Comparison of ENCODE assay signal across 9 mouse cellular contexts in genomic region chr9:41697611-41698467, GRCm38 (mm10).
DNase-seq lines count a peak whose midpoint lies in the region; ATAC-seq lines count a peak whose summit lies in the region.
"Had no signal": no experiment of that assay in that cellular context is flagged by ENCODE, and none has a peak within 500 bp of the region (broad histone marks: within the 10 kb centered on the region; RNA-seq: fewer than 3 reads in every experiment).

No protein-coding gene starts in this region.

- intact Hi-C loops in gastrocnemius, postnatal 14 days (cut with DNase I; ENCODE audit: low total_unique reads) = no loop called here

- peak overlapping the region; percentile 33 for H3K9ac ChIP-seq in forebrain, embryonic 14.5 days (ENCODE audit: low read length)

- DNase-seq in cerebellum, adult 9-11 months = peak; percentile 16
- peak; percentile 94 for DNase-seq in forebrain, embryonic 14.5 days (ENCODE audit: low spot score)
- peak; percentile 32 to 49 for DNase-seq in layer of hippocampus, postnatal 36 days
- peak; percentile 41 for DNase-seq in midbrain, embryonic 10.5 days (ENCODE audit: low spot score)
- no peak for DNase-seq in T-cell, adult 2 months (ENCODE audit: low spot score)
- no peak for DNase-seq in gastrocnemius, postnatal 14 days
- no peak for DNase-seq in testis, postnatal 14 days (ENCODE audit: low spot score)

- no peaks in the 10 kb centered on the region for H3K27me3 ChIP-seq in forebrain, embryonic 14.5 days (replicated peaks; ENCODE audit: control insufficient read depth, insufficient read depth, low read length)
- no peaks in the 10 kb centered on the region for H3K27me3 ChIP-seq in midbrain, embryonic 10.5 days (ENCODE audit: low read depth, poor library complexity, severe bottlenecking)

- H3K4me3 ChIP-seq in forebrain, embryonic 14.5 days (ENCODE audit: low read depth, low read length) = no peak overlapping the region
- H3K4me3 ChIP-seq in midbrain, embryonic 10.5 days = no peak overlapping the region
- H3K4me3 ChIP-seq: erythroblast, embryonic 14.5 days had no signal

- peak overlapping the region; percentile 24 for H3K4me2 ChIP-seq in forebrain, embryonic 14.5 days (ENCODE audit: low read length)

- peaks cover 52% of the 10 kb centered on the region for H3K4me1 ChIP-seq in forebrain, embryonic 14.5 days (ENCODE audit: control insufficient read depth, insufficient read depth, low read length)
- peaks cover 40% of the 10 kb centered on the region for H3K4me1 ChIP-seq in midbrain, embryonic 10.5 days

- H3K9me3 ChIP-seq in forebrain, embryonic 14.5 days (replicated peaks; ENCODE audit: control insufficient read depth, low read length) = no peaks in the 10 kb centered on the region
- no peaks in the 10 kb centered on the region for H3K9me3 ChIP-seq in midbrain, embryonic 10.5 days (replicated peaks)

- 3% methylated on average over 24 of the region's 24 CpGs for WGBS in forebrain, embryonic 14.5 days
- 51% methylated on average over 24 of the region's 24 CpGs for WGBS in midbrain, embryonic 10.5 days

- peak overlapping the region; percentile 90 for H3K27ac ChIP-seq in forebrain, embryonic 14.5 days (ENCODE audit: low read depth, low read length)
- peak overlapping the region; percentile 86 for H3K27ac ChIP-seq in midbrain, embryonic 10.5 days (replicated peaks)

- H3K36me3 ChIP-seq in forebrain, embryonic 14.5 days (ENCODE audit: control insufficient read depth, insufficient read depth, low read length) = no peaks in the 10 kb centered on the region
- H3K36me3 ChIP-seq in midbrain, embryonic 10.5 days = no peaks in the 10 kb centered on the region

- peak; percentile 86 for ATAC-seq in forebrain, embryonic 14.5 days
- no peak for ATAC-seq in granulocyte monocyte progenitor cell, adult 5-6 weeks (replicated peaks; ENCODE audit: poor library complexity, severe bottlenecking)

Comparison
In these comparisons a context has a peak if more than half of its experiments do, and no peak if none do; other contexts are left out.
1. DNase-seq: peak in cerebellum, adult 9-11 months (single experiment), forebrain, embryonic 14.5 days (single experiment), layer of hippocampus, postnatal 36 days (2 of 2) and midbrain, embryonic 10.5 days (single experiment); none in T-cell, adult 2 months (single experiment), gastrocnemius, postnatal 14 days (single experiment) and testis, postnatal 14 days (single experiment).